Mouse (Mus musculus): ENCODE data around the gene Akap7.

Gene Akap7

DNA sequence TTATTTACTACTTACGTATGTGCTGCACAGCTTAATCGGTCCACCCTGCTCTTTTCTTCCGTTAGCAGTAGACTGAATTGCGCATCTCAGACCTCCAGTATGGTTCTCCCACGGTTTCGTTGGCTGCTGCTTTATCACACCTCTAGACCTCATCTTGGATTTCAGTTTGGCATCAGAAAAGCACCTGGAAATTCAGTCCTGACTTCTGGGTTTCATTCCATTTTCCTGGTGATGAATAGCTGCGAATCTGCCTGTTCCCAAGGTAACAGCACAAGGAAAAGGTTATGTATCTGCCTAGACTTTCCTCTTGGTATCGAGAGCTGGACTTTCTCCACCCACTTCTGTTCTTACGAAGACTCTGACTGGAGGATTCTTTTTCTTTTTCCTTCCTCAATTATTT, at the start of gene Akap7:
Akap7 (minus strand) TSS at position 101 of the 400 bp plus-strand sequence.
- no peak for DNase-seq

DNA sequence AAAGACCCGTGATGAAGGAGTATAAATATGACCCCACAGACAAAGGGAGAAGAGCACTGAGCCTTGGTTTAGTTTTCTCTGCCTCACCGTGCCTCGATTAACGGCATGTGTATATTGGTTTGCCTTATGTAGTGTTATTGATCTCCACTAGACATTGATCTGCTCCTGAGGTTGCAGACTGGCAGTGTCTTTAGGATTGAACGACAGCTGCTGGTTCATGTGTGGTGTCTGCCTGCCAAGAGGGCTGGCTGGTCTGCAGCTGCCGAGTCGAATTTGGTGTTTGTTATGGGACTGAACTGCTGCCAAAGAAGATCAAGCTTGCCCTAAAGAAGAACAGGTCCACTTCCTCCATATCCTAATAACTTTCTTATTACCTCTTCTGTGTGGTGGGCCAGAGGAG, 46.7 kb upstream of the Akap7 start:
- no peak for DNase-seq

DNA sequence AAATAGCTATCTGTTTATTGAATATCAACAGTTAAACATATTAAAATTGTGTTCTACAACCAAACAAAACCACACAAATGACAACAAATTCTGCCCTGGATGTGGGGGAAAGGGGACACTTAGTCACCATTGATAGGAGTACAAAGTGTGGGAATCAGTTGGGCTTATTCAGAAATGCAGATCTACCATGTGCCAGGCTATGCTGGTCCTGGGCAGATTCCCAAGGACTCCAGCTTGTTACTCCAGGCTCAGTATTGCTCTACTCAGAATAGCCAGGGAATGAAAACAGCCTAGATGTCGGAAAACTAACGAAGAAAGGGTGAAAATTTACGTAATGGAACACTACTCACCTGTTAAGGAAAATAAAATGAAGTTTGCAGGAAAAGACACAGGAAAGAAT, 46.3 kb upstream of the Akap7 start:
- no peak for DNase-seq

DNA sequence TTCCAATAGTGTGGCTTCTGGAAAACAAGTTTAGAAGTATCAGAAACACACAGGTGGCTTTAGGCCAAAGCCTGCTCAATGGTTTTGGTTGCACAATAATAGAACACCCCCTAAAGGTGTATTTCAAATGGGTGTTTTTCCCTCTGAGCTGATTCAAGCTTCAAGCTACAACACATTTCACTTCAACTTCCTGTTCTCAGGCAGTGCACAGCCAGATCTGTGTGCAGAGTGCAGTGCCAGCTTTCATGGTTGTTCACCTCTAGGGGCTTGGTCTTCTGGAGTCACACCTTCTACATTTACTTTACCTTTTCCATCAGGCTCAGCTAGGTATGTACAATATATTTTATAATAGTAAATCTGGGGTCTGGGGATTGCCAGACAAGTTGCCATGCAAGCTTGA, 35.1 kb upstream of the Akap7 start:
- no peak for DNase-seq

DNA sequence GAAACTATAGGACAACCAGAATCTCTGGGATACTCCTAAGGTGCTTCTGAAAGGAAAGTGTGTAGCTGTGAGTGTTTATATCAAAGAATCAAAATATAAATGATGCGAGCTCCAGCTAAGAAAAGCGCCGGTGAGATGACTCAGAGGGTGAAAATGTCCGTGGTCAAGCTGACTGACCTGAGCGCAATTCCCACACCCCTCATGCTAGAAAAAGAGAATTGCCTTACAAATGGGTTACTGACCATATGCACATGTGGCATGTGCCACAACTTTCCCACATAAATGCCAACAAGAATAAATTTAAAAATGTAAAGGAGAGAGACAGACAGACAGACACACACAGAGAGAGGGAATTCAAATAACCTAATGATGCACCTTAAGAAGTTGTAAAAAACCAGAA, 33.0 kb upstream of the Akap7 start:
- no peak for DNase-seq

DNA sequence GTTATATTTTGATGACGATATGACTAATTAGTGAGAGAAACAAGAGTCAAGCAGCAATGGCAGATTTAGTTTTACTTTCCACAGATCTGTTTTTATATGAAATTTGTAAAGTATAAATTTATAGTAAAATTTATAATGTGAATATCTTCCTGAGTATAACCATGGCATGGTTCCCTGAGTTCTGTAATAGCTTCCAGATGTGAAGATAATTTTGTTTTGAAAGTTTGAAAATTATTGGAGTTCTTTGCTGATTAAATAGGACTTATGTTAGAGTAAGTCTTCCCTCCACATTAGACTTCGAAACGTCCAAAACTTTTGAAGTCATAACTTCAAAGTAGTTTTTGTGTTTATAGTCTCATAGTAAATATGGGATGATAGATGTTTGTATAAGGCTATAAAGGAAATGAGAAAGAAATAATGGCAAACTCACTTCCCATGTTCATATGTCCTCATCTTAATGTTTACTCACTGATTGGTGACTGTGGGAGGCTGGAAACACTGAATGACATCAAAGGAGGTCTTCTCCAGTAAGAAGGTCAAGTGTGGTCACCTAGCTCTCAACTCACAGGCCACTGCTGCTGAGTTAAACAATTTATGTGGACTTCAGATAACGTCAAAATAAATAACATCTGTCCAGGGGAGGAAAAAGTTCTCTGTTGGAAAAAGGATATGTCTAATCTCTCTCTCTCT, 25.9 kb upstream of the Akap7 start:
- no peak for DNase-seq

DNA sequence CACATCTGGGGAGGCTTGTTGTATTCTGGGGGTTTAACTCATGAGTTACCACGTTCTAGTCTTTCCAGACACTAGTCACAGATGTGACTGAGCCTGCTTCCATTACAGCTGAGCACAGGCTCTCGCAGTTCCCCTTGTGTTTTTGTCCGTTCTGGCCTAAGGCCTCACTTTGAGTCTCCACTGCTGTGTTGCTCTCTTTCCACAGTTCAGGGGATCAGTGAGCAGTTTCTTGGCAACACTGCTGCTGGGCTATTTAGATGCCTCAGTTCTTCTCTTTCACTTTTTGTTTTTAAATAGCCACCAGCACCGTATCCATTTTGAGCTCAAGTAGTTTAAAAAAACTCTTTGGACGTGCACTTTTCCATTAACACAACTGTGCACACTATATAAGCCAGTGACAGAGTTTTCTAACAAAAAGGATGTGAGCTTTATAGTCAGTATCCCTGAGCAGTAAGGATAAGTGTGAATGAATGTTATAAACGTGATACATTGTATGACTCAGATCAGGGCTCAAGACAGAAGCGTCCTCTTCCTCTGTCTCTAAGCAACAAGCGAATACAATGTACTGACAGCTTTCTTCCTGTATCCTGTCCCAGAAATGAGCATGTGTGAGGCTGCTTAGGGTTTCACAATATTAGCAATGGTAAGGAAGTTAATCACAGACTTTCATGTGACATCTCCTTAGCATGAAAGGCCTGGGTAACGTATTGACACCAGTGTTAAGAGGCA, 23.8 kb upstream of the Akap7 start:
- peak; percentile 3 to 19 for DNase-seq

DNA sequence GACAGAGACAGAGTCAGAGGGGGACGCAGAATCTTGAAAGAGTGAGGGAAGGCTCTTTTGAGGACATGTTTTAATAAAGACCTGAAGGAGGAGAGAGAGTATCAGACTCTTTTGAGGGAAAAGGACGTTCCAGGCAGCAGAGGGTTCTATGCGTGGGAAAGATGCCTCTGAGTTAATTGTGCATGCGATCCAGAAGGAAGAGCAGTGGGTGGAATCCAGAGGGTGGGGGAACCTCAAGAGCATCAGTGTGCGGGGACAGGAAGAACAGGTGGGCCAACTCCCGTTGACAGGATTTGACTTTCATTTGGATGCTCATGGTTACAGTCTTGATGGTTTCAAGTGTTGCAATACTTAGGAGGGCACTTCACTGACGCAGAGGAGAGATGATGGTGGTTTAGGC, 22.4 kb upstream of the Akap7 start:
- DNase-seq = no peak

DNA sequence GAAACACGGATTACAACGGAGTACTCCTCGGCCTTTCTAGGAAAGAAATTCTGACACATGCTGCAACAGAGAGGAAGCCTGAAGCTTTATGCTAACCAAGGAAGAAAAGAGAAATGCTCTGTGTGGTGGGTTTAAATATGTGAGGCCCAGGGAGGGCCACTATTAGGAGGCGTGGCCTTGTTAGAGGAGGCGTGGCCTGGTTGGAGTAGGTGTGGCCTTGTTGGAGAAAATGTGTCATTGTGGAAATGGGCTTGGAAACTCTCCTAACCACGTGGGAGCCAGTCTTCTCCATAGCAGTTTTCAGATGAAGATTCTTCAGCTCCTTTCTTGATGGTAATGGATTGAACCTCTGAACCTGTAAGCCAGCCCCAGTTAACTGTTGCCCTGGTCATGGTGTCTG, 19.8 kb upstream of the Akap7 start:
- DNase-seq = no peak

DNA sequence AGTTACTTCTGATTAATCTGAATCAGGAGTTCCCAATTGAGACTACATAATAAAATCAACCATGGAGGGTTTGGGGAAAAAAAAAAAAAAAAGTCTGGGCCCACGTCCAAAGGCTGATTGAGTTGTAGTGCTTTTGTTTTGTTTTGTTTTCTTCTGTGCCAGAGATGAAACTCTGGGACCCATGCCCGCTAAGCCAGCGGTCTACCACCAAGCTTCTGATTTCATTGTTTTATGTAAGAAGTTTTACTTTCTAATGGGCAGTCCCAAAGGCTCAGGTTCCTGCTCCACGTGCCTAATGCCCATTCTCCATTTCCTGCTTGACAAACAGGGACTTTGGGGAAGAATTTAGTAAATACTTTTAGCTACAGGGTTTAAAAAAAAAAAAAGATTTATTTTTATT, 18.0 kb upstream of the Akap7 start:
- DNase-seq = peak; percentile 9 to 16

DNA sequence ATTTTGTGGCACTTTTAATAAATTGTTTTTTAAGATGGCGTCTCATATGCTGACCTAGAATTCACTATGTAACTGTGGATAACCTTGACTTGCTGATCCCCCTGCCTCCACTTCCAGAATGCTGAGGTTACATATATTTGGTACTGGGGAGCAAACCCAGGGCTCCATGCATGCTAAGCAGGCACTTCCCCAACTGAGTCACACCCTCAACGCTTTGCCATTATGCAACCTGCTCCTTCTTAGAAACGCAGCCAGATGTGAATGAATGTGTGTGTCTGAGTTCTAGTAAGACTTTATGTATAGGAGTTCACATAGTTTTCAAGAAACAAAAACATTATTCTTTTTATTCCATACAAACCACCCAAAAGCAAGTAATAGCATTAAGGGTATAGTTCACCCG, 13.5 kb upstream of the Akap7 start:
- DNase-seq = no peak

DNA sequence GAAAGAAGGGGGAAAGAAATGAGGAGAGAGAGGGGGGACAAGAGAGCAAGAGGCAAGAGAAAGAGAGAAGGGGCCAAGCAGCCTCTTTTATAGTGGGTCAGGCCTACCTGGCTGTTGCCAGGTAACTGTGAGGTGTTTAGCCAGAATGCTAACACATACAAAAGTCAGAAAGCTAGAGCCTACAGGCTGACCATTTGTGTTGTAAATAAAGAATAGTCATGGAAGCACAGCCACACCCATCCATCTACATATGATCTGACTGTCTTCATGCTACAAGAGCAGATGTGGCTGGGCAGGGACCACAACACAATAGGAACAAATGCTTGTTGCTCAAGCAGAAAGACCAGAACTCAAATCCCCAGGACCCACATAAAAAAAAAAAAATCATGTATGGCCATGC, 11.9 kb upstream of the Akap7 start:
- DNase-seq = no peak

DNA sequence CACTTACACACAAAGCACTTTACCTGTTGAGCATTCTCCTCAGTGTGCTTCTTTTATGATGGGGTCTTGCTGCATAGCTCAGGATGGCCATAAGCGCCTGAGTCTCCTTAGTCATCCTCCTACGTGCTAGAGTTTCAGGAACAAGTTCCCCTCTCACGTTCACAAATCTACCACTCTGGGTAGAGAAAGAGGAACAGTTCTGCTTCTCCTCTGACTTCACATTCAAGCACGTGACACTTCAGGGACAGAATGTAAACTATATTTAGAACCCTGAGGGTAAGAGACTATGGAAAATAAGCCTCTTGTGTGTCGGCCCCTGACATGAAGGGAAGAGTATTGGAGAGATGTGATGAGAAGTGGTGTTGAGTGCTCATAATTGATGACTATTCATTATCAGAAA, 10.7 kb upstream of the Akap7 start:
- DNase-seq = no peak

DNA sequence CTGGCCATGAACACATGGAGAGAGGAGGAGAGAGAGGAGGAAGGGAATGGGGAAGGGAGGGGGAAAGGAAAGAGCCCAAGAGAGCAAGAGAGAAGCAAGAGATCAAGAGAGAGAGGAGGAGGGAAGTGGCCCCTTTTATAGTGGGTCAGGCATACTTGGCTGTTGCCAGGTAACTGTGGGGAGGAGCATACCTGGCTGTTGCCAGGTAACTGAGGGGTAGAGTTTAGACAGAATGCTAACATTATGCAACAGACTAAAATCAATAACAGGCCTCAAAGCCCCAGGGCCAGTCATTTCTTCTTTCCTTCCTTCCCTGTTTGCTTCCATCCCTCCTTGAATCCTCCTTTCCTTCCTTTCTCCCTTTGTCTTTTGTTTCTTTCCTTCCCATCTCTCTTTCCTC, 10.0 kb upstream of the Akap7 start:
- no peak for DNase-seq

DNA sequence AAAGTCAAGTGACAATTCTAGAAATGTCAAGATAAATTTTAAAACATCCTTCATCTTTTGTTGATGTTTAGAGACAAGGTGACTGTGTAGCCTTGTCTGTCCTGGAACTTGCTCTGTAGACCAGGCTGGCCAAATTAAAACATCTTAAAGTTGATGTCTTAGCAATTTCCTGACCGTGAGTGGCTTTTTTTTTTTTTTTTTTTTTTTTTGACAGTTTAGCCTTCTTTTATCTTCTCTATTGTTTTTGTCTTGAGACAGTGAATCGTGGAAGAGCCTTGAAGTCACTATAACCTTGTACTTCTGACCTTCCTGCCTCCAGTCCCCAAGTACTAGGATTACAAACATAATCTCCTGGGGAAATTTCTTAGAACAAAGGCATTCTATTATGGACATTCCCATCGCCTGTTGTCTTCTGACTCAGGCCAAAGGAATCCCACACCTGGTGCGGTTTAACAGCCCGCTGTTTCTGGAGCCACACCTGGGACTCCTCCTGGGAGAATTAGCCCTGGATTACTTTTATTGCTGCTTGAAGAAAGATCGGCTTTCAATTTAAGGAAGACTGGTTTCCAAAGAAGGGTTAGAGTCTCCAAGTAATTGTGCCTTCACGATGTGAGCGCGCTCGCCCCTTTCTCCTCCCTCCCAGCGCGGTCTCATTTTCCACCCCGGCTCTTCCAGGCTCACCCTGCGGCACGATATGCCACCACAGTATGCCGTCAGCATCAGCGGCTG, 6.3 kb upstream of the Akap7 start:
- no peak for DNase-seq

DNA sequence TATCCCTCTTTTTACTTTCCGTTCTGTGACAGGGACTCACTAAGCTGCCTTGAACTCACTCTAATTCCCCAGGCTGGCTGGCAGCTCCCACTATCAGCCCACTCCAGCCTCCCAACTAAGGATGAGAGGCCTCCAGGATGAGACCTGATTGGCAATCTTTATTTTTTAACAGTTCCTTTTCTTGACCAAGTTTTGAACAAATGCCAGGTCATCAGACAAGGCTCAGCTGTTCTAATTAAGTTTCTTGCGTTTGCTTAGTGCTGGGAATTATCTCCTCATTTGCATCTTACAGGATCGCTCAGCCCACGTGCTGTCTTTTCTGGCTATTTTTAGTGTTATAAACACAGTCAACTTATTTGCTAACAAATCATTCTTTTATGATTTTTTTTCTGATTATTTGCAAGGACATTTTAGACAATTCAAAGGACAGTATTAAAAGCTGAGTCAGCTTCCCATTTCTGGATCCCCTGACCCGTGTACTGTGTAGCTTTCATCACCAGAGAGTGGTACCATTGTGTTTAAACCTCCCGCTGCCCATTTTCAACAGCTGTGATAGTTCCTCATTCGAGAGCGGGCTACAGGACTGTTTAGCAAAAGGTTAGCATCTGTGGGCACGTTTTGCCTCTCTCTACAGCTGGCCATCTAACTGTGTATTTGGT, 4.0 kb upstream of the Akap7 start:
- no peak for DNase-seq

DNA sequence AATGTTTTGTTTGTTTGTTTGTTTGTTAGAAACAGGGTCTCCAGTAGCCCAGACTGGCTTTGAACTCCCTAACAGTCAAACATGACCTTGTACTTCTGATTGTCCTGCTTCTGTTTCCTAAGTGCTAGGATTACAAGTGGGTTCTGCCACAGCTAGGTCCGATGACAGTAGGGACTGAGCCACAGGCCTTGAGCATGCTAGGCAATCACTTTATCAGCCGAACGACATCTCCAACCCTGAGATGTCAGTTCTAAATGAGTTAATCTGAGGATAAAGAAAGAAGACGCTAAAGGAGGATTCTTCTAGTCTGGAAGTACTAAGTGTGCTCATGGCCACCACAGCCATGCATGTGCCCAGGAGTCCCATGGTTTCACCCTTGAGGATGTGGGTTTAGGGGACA, 3.1 kb upstream of the Akap7 start:
- DNase-seq = no peak

DNA sequence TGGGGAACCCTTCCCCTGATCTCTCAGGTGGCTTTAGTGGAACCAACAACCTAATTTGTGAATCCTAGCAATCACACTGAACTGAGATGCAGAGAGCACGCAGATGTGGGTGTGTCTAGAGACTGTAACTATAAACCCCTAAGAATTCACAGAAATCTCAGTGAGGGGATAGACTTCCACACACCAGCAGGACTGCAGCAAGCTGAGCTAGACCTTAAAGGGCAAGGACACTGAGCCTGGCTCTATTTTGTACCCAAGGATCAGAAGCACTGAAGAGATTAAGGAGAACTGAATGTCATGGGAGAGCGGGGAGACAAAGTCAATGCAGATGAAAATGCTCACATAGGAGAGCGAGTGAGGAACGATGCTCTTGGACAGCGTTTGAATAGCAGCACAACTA, 2.3 kb upstream of the Akap7 start:
- DNase-seq = no peak

DNA sequence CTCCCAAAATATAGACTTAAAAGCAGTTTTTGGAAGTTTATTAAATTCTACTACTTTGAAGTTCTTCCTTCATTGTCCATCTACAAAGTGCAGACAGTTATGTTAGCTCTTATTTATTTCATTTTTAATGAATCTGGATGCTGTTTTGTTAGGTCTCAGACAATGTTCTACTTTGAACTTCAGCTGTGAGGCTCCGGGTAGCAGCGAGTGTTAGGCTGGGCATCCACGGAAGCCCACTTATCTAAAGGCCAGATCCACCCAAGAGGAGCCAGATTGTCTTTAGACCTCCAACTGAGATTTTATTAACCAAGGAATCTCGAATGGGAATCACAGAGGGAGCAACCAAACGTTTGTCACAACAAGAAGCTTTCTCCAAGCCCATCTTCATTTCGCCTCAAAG, 2.5 kb downstream of the Akap7 start:
- no peak for DNase-seq

DNA sequence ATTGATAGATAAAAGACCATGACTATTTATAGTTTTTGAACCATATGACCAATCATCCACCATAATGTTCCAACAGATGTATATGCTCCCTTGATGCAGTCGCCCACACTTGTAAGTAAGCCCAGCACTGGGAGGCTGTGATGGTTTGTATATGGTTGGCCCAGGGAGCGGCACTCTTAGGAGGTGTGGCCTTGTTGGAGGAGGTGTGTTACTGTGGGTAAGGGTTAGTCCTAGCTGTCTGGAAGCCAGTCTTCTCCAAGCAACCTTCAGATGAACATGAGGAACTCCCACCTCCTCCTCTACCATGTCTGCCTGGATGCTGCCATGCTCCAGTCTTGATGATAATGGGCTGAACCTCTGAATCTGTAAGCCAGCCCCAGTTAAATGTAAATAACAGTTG, 3.1 kb downstream of the Akap7 start:
- DNase-seq = no peak

DNA sequence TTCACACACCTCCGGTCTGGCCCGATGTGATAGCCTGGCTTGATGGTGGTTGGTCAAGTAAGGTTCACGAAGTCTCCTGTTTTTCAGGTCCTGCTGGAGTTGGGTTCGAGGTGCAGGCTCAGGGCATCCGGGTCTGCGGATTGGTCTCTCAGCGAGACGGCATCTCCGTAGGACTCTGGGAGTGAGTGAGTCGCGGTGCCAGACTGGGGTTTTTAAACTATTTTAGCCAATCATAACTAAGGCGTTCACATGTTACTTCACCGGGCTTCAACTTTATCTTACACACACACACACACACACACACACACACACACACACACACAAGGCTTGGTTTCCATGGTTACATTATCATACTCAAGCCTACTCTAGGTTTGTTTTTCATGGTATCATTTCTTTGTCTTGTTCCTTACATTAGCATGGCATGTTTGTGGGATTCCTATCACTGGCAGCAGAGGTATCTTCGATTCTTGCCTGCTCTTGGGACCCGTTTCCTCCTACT, 8.6 kb downstream of the Akap7 start:
- DNase-seq = no peak

DNA sequence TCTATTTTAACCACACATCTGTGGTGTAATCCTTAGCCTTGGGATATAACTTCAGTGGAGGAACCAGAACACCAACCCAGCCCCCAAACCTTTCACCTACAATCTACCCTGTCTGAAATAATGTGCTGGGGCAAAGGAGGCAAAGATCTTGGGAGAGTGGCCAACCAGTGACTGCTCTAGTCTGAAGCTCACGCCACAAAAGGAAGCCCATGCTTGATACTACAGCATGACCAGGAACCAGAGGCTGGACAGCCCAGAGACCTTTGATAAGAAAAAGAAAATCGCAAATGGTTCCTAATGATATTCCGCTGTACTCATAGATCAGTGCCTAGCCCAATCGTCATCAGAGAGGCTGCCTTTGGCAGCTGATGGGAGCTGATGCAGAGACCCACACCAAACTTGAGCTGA, 9.4 kb downstream of the Akap7 start:
- DNase-seq = peak; percentile 20 to 42

DNA sequence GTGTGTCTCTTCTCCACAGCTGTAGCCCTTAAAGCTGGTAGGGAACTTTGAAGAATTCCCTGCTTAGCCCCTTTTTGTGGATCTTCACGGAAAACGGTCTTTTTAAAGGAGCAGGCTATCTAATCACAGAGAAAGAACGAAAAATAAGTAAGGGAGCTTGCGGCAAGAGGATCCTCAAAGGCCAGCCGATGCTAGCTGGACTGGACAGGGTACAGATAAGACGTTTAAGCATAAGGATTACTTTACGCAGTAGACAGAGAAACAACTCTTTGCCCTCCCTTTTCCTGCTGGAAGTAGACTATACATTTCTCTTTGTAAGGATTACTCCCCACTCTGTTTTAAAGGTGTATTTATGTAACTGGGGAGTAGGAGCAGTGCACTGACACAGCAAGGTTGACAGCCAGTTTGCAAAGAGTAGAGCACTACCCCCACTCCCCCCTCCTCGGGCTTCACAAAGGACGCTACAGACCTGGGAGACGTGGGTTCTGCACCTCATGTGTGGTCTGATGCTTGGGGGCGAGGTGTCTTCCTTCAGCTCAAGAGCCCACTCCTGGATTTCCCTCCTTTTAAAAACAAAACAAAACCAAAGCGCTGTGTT, 9.9 kb downstream of the Akap7 start:
- no peak for DNase-seq
